Mouse (Mus musculus) limb, embryonic 11.5 days (tissue): Measurements from ENCODE around the gene Pbp2. TPM values are rescaled to one million over a fixed set of nuclear protein-coding genes. Genes with fewer than 3 reads are reported as not detected.

Experiments used
- ATAC-seq: fragments of 200-750 bp; cut with Nextera tagmentation; 2 replicates; pipeline ENCODE4 v1.8.0; 2017; ENCODE audit warnings: low read depth; ENCODE audit not compliant: insufficient number of reproducible peaks, low FRiP score, low TSS enrichment
- DNase-seq: peaks from one replicate; pipeline ENCODE4 v3.0.0-alpha.2; 2015; ENCODE audit warnings: low spot score
- H3K27ac ChIP-seq: fragments of 300-500 bp; sonication (generic); replicated peaks from 2 replicates; pipeline ENCODE4 v1.5.1; 2014; ENCODE audit warnings: low read depth, mild to moderate bottlenecking, low read length
- H3K27me3 ChIP-seq: fragments of 300-500 bp; sonication (generic); 2 replicates; pipeline ENCODE4 v1.6.1; 2014; ENCODE audit warnings: mild to moderate bottlenecking, low read length, mixed read lengths; ENCODE audit not compliant: control insufficient read depth, insufficient read depth
- H3K36me3 ChIP-seq: fragments of 300-500 bp; sonication (generic); 2 replicates; pipeline ENCODE4 v1.6.1; 2014; ENCODE audit warnings: mild to moderate bottlenecking, low read length, moderate library complexity, mixed read lengths; ENCODE audit not compliant: control insufficient read depth, insufficient read depth
- H3K4me1 ChIP-seq: fragments of 300-500 bp; sonication (generic); 2 replicates; pipeline ENCODE4 v1.6.1; 2014; ENCODE audit warnings: low read length, mixed read lengths; ENCODE audit not compliant: control insufficient read depth, insufficient read depth
- H3K4me2 ChIP-seq: fragments of 300-500 bp; sonication (generic); 2 replicates; pipeline ENCODE4 v1.6.1; 2014; ENCODE audit warnings: low read depth, mild to moderate bottlenecking, moderate library complexity; ENCODE audit not compliant: severe bottlenecking
- H3K4me3 ChIP-seq: fragments of 300-500 bp; sonication (generic); 2 replicates; pipeline ENCODE4 v1.5.1; 2014; ENCODE audit warnings: low read depth, low read length
- H3K9ac ChIP-seq: fragments of 300-500 bp; sonication (generic); 2 replicates; pipeline ENCODE4 v1.6.1; 2014; ENCODE audit warnings: mild to moderate bottlenecking, low read length
- H3K9me3 ChIP-seq: fragments of 300-500 bp; sonication (generic); 2 replicates; pipeline ENCODE4 v1.6.1; 2016; ENCODE audit warnings: low read length; ENCODE audit not compliant: control insufficient read depth
- WGBS: fragments of 180-500 bp; shearing (Covaris S2); extraction: QIAGEN DNeasy Blood & Tissue Kit; methylation state at CpG from one replicate; pipeline ENCODE4 v1.1.7; 2014; 5-methylcytosine and 5-hydroxymethylcytosine counted together
- polyA plus RNA-seq: library from polyadenylated mRNA; unstranded; fragments of >200 nt; fragmentation: Nextera tagmentation; extraction: Ambion mirVana; gene quantifications from 2 replicates; pipeline ENCODE4 v1.2.1, GENCODE M21; 2014

Pbp2 gene
- polyA plus RNA-seq, 1 experiment from 2014 or later = 0.23 TPM

DNA sequence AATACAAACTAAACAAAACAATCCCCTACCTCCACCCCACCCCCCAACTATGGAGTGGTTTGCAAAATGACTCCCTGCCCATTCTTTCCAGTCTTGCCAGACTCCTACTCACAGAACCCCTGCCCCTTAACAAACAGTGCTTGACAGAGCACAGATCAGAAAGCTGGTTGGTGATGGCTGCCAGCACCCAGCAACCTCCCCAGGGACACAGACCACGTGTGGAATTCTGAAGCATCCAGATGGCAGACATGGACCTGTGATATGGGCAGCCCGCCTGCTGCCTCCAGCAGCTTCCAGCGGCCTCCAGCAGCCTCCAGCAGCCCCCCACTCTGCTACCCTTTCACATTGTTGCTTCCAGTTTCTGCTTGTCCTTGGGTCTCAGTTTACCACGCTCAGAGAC lies 35.0 kb downstream of the Pbp2 start:
- Histone ChIP-seq H3K4me1 (peaks cover 9% of the 10 kb centered on the region; the same call in 1 of the 2 replicates), H3K27me3 (no peaks in the 10 kb centered on the region), H3K4me2 (no peak overlapping the region), H3K9me3 (no peaks in the 10 kb centered on the region), H3K36me3 (no peaks in the 10 kb centered on the region), H3K9ac (no peak overlapping the region), H3K27ac (no peak overlapping the region), H3K4me3 (no peak overlapping the region)
- 73% methylated on average over 4 of the region's 4 CpGs for WGBS
- ATAC-seq = no peak
- no peak for DNase-seq

GRCm38 (mm10) chr6:135273066-135273465 lies 37.1 kb downstream of the Pbp2 start:
- Histone ChIP-seq H3K4me1 (no peaks in the 10 kb centered on the region), H3K9me3 (no peaks in the 10 kb centered on the region), H3K27ac (no peak overlapping the region), H3K4me2 (no peak overlapping the region), H3K4me3 (no peak overlapping the region), H3K36me3 (no peaks in the 10 kb centered on the region), H3K9ac (no peak overlapping the region), H3K27me3 (no peaks in the 10 kb centered on the region)
- 85% methylated on average over 6 of the region's 6 CpGs for whole genome bisulfite sequencing
- no peak for DNase-seq
- ATAC-seq = no peak

DNA sequence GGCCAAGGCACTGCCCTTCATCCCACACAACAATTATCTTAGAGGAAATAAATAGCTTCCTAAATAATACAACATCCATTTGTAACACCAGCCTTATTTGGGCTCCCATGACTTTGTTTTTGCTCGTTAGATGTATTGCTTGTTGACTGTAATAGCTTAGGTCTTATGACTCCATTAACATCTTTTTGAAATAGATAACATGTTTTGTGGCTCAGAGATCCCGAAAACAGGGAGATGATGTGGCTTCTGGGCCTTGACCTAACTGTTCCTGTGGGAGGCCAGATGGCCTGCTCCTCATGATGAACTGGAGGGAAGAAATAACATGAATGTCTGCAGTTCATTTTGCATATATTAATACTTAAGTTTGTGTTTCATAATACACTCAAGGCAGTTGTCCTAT lies 38.4 kb downstream of the Pbp2 start:
- Histone ChIP-seq H3K9ac (no peak overlapping the region), H3K36me3 (no peaks in the 10 kb centered on the region), H3K4me2 (no peak overlapping the region), H3K27ac (no peak overlapping the region), H3K27me3 (no peaks in the 10 kb centered on the region), H3K4me1 (no peaks in the 10 kb centered on the region), H3K4me3 (no peak overlapping the region), H3K9me3 (no peaks in the 10 kb centered on the region)
- DNase-seq (no peak), ATAC-seq (no peak)
- 74% methylated on average over 2 of the region's 2 CpGs for WGBS

GRCm38 (mm10) chr6:135269626-135270025 lies 40.6 kb downstream of the Pbp2 start:
- WGBS = 48% methylated on average over 6 of the region's 6 CpGs
- H3K4me1 ChIP-seq = no peaks in the 10 kb centered on the region
- no peak overlapping the region for H3K4me3 ChIP-seq
- H3K9me3 ChIP-seq = no peaks in the 10 kb centered on the region
- no peak overlapping the region for H3K9ac ChIP-seq
- ATAC-seq = no peak
- DNase-seq = no peak
- H3K27ac ChIP-seq = no peak overlapping the region
- H3K27me3 ChIP-seq = no peaks in the 10 kb centered on the region
- no peaks in the 10 kb centered on the region for H3K36me3 ChIP-seq
- H3K4me2 ChIP-seq = no peak overlapping the region

DNA sequence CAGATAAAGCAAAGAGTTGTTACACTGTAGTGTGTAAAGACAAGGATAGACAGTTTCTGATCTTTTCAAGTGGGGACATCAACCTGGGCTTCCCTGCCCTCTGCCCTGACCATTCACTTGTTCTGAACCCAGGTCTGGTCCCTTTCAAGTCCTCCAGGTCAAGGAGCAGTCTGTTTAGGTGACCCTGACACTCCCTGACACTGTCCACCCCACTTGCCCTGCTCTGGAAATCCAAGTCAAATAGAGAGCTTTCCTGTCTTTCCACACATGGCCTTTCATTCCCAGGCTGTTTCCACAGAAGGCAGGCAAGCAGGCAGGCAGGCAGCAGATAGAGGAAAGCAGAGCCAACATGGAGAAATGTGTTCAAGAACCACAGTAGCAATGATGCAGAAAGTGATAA lies 41.8 kb downstream of the Pbp2 start:
- Histone ChIP-seq H3K4me1 (no peaks in the 10 kb centered on the region), H3K4me2 (no peak overlapping the region)

GRCm38 (mm10) chr6:135267221-135267620 lies 43.0 kb downstream of the Pbp2 start:
- Histone ChIP-seq H3K9me3 (no peaks in the 10 kb centered on the region), H3K4me2 (no peak overlapping the region), H3K27ac (no peak overlapping the region), H3K36me3 (no peaks in the 10 kb centered on the region), H3K4me3 (no peak overlapping the region), H3K27me3 (no peaks in the 10 kb centered on the region), H3K4me1 (no peaks in the 10 kb centered on the region), H3K9ac (no peak overlapping the region)
- DNase-seq = no peak
- no peak for ATAC-seq
- 63% methylated on average over 3 of the region's 3 CpGs for WGBS

More for the DNA sequence above, 41.8 kb downstream of the Pbp2 start:
- H3K9me3 ChIP-seq = no peaks in the 10 kb centered on the region
- no peaks in the 10 kb centered on the region for H3K36me3 ChIP-seq
- H3K9ac ChIP-seq = no peak overlapping the region
- DNase-seq (no peak), ATAC-seq (no peak)
- H3K27ac ChIP-seq = no peak overlapping the region
- H3K4me3 ChIP-seq = no peak overlapping the region
- H3K27me3 ChIP-seq = no peaks in the 10 kb centered on the region

DNA sequence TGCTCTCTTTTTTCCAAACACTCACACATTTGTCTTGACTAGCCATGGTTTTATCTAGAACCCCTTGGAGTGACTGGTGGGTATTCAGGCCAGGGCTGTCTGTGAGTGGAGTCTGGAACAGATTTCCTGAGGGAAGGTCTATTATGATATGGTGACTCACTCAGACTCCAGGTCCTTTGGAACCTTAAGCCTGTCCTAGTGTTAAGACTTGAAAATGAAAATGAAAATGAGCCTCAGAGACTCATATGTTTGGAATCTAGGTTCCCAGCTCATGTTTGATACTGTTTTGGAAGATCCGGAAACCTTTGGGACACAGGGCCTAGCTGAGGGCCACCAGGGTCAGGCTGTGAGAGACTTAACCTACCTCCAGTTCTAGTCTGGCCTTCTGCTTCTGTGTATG lies 44.1 kb downstream of the Pbp2 start:
- DNase-seq = no peak
- H3K36me3 ChIP-seq = no peaks in the 10 kb centered on the region
- no peaks in the 10 kb centered on the region for H3K4me1 ChIP-seq
- H3K27ac ChIP-seq = no peak overlapping the region
- H3K4me2 ChIP-seq = no peak overlapping the region
- no peaks in the 10 kb centered on the region for H3K27me3 ChIP-seq
- H3K4me3 ChIP-seq = no peak overlapping the region
- 96% methylated on average over 1 of the region's 1 CpGs for WGBS
- no peaks in the 10 kb centered on the region for H3K9me3 ChIP-seq
- no peak overlapping the region for H3K9ac ChIP-seq
- ATAC-seq = no peak

GRCm38 (mm10) chr6:135264136-135264535 lies 46.1 kb downstream of the Pbp2 start:
- Histone ChIP-seq H3K4me3 (no peak overlapping the region), H3K4me1 (no peaks in the 10 kb centered on the region), H3K9me3 (no peaks in the 10 kb centered on the region), H3K27ac (no peak overlapping the region), H3K4me2 (no peak overlapping the region), H3K27me3 (no peaks in the 10 kb centered on the region), H3K9ac (no peak overlapping the region), H3K36me3 (no peaks in the 10 kb centered on the region)
- WGBS = 97% methylated on average over 6 of the region's 6 CpGs
- DNase-seq (no peak), ATAC-seq (no peak)

DNA sequence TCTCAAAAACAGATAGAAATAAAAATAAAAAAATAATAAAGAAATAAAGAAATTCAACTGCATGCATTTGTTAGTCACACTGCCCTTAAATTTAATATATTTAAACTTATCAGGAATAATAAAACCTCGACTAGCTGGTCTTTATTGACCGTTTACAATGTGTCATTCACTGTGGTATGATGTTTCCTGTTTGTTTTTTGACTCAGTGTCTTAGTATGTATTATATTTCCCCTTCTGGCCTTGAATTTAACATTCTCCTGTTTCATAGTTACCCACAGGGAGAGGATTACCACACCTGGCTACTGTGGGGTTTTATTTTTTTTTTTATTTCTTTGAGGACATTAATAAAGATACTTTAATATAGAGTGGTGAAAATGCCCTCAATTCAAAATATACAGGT lies 47.6 kb downstream of the Pbp2 start:
- H3K4me3 ChIP-seq = no peak overlapping the region
- H3K36me3 ChIP-seq = no peaks in the 10 kb centered on the region
- H3K4me2 ChIP-seq = no peak overlapping the region
- DNase-seq (no peak), ATAC-seq (no peak)
- H3K9ac ChIP-seq = no peak overlapping the region
- no peaks in the 10 kb centered on the region for H3K9me3 ChIP-seq
- H3K4me1 ChIP-seq = no peaks in the 10 kb centered on the region
- 82% methylated on average over 2 of the region's 2 CpGs for WGBS
- H3K27me3 ChIP-seq = no peaks in the 10 kb centered on the region
- no peak overlapping the region for H3K27ac ChIP-seq
